Comparison of ENCODE assay signal across 8 mouse cellular contexts in the genomic region with DNA sequence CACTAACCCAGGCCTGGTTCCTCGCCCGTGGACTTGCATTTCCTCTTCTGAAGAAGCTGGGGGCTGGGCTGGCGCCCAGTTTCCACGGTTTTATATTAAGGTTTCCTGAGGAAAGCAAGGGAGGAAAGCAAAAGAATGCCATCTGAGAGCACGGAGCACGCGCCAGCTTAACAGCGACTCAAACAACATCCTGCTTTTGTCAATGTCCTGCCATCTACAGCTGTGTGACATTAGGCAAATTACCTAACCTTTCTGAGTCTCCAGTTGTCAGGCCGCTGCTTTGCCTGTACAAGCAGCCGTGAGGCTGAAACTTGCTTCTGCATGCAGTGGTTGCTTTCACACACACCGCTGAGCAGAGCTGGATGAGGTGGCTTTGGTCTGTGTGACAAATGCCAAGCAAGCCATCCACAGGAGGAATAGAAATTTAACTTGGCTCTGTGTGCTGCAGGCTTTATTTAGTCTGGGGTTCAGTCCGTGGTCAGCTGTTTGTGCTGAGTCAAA. TPM values are rescaled to one million over a fixed set of nuclear protein-coding genes. Genes with fewer than 3 reads are reported as not detected.
DNase-seq lines count a peak whose midpoint lies in the region; ATAC-seq and TF ChIP-seq lines count a peak whose summit lies in the region.

No protein-coding gene starts in this region.

- no peak for TF ChIP-seq CTCF in stomach, postnatal 0 days (IDR thresholded peaks at IDR 0.05; ENCODE audit: low read depth)

- DNase-seq in adrenal gland, adult (ENCODE audit: inconsistent age in 2 of 2, low spot score in 1 of 2): peak; percentile 42 to 66
- no peak for DNase-seq in adrenal gland, postnatal 10 days
- DNase-seq in stomach, postnatal 0 days (ENCODE audit: low spot score): no peak
- DNase-seq in lung, postnatal 10 days: peak; percentile 67
- DNase-seq in cerebellum, adult 18-20 months: no peak

- H3K27me3 ChIP-seq in stomach, embryonic 14.5 days (ENCODE audit: control insufficient read depth, insufficient read depth, low read length): no peaks in the 10 kb centered on the region
- H3K27me3 ChIP-seq in stomach, postnatal 0 days (ENCODE audit: control insufficient read depth, insufficient read depth, low read length): no peaks in the 10 kb centered on the region
- no peaks in the 10 kb centered on the region for H3K27me3 ChIP-seq in kidney, embryonic 14.5 days (ENCODE audit: control insufficient read depth, insufficient read depth, low read length)

- TF ChIP-seq EP300 in stomach, postnatal 0 days (optimal IDR thresholded peaks at IDR 0.05): no peak

- H3K4me1 ChIP-seq in stomach, embryonic 14.5 days (ENCODE audit: control insufficient read depth, insufficient read depth, low read length): peaks cover 18% of the 10 kb centered on the region
- peaks cover 3% of the 10 kb centered on the region; the same call in 1 of the 2 replicates for H3K4me1 ChIP-seq in stomach, postnatal 0 days (replicated peaks; ENCODE audit: control insufficient read depth, insufficient read depth)
- H3K4me1 ChIP-seq in kidney, embryonic 14.5 days (ENCODE audit: control insufficient read depth, insufficient read depth, low read length): peaks cover 14% of the 10 kb centered on the region

- H3K4me3 ChIP-seq in stomach, embryonic 14.5 days (ENCODE audit: low read depth, low read length): no peak overlapping the region
- no peak overlapping the region for H3K4me3 ChIP-seq in stomach, postnatal 0 days (ENCODE audit: low read depth, low read length)
- H3K4me3 ChIP-seq in kidney, embryonic 14.5 days (ENCODE audit: low read length): no peak overlapping the region

- H3K9ac ChIP-seq in stomach, embryonic 14.5 days (replicated peaks; ENCODE audit: low read depth, low read length): no peak overlapping the region
- no peak overlapping the region for H3K9ac ChIP-seq in stomach, postnatal 0 days (ENCODE audit: low read length)
- no peak overlapping the region for H3K9ac ChIP-seq in kidney, embryonic 14.5 days (ENCODE audit: low read depth, low read length)

- H3K9me3 ChIP-seq in stomach, embryonic 14.5 days (ENCODE audit: control insufficient read depth, low read depth, low read length): 0 out of 2 replicates have a peak, but pooled peaks cover 3% of the 10 kb centered on the region
- no peaks in the 10 kb centered on the region for H3K9me3 ChIP-seq in stomach, postnatal 0 days (ENCODE audit: control insufficient read depth, low read length)
- H3K9me3 ChIP-seq in kidney, embryonic 14.5 days (ENCODE audit: control insufficient read depth, low read length): no peaks in the 10 kb centered on the region

- H3K36me3 ChIP-seq in stomach, embryonic 14.5 days (ENCODE audit: control insufficient read depth, insufficient read depth, low read length): no peaks in the 10 kb centered on the region
- H3K36me3 ChIP-seq in stomach, postnatal 0 days (ENCODE audit: control insufficient read depth, insufficient read depth, low read length): no peaks in the 10 kb centered on the region
- no peaks in the 10 kb centered on the region for H3K36me3 ChIP-seq in kidney, embryonic 14.5 days (ENCODE audit: control insufficient read depth, insufficient read depth, low read length)

- 0 out of 2 replicates have a peak overlapping the region, but pooled peaks have one; percentile 7 for H3K27ac ChIP-seq in stomach, embryonic 14.5 days (ENCODE audit: low read length)
- no peak overlapping the region for H3K27ac ChIP-seq in stomach, postnatal 0 days (replicated peaks)
- peak overlapping the region; percentile 51; the same call in 1 of the 2 replicates for H3K27ac ChIP-seq in kidney, embryonic 14.5 days (ENCODE audit: low read depth, low read length)

- H3K4me2 ChIP-seq in stomach, embryonic 14.5 days (replicated peaks; ENCODE audit: low read depth, low read length): no peak overlapping the region
- no peak overlapping the region for H3K4me2 ChIP-seq in stomach, postnatal 0 days (replicated peaks; ENCODE audit: low read depth)
- no peak overlapping the region for H3K4me2 ChIP-seq in kidney, embryonic 14.5 days (replicated peaks; ENCODE audit: low read depth, low read length)

- ATAC-seq in stomach, embryonic 14.5 days (ENCODE audit: insufficient number of reproducible peaks, insufficient read depth, low FRiP score, low read depth): no peak
- ATAC-seq in stomach, postnatal 0 days (ENCODE audit: low FRiP score, low TSS enrichment): no peak
- no peak for ATAC-seq in kidney, embryonic 14.5 days (ENCODE audit: low FRiP score, low TSS enrichment)
- no peak for ATAC-seq in megakaryocyte progenitor cell, adult 5-6 weeks (replicated peaks; ENCODE audit: poor library complexity)

- 48% methylated on average over 12 of the region's 12 CpGs for WGBS in stomach, embryonic 14.5 days
- 47% methylated on average over 12 of the region's 12 CpGs for WGBS in stomach, postnatal 0 days
- WGBS in kidney, embryonic 14.5 days: 64% methylated on average over 12 of the region's 12 CpGs

RNA-seq across cellular contexts. Expression of a gene that starts 41.8 kb away (rescaled TPM):
- total RNA-seq in adrenal gland, postnatal 10 days (2021): 100 to 1,000 TPM in 1 of 2 experiments, 10 to 100 TPM in 1; 63.7 to 105 TPM
- 49.9 and 59.3 TPM in 2 replicates for polyA plus RNA-seq in stomach, embryonic 14.5 days (2014; fragmentation: Nextera tagmentation; extraction: Ambion mirVana)
- 8.4 and 9.5 TPM in 2 replicates for polyA plus RNA-seq in stomach, postnatal 0 days (2015; fragmentation: Nextera tagmentation; extraction: Ambion mirVana)
- polyA plus RNA-seq in kidney, embryonic 14.5 days (2014; fragmentation: Nextera tagmentation; extraction: Ambion mirVana): 31.3 and 54.2 TPM in 2 replicates
- 83.1 and 106 TPM in 2 replicates for total RNA-seq in megakaryocyte progenitor cell, adult 5-6 weeks (2015)
- 30.1 and 39.4 TPM in 2 replicates for total RNA-seq in megakaryocyte progenitor cell, adult 5-6 weeks (2017)

RNA-seq across cellular contexts. Expression of a gene that starts 48.8 kb away (rescaled TPM):
- not detected for total RNA-seq in adrenal gland, postnatal 10 days (2021)
- 0.36 TPM in 2 replicates for polyA plus RNA-seq in stomach, embryonic 14.5 days (2014; fragmentation: Nextera tagmentation; extraction: Ambion mirVana)
- polyA plus RNA-seq in stomach, postnatal 0 days (2015; fragmentation: Nextera tagmentation; extraction: Ambion mirVana): 0.05 TPM in 1 of 2 replicates, not detected in the other
- 0.24 and 0.92 TPM in 2 replicates for polyA plus RNA-seq in kidney, embryonic 14.5 days (2014; fragmentation: Nextera tagmentation; extraction: Ambion mirVana)
- not detected in 2 replicates for total RNA-seq in megakaryocyte progenitor cell, adult 5-6 weeks (2015)
- total RNA-seq in megakaryocyte progenitor cell, adult 5-6 weeks (2017): not detected in 2 replicates

Comparison
In these comparisons a context has a peak if more than half of its experiments do, and no peak if none do; other contexts are left out.
1. DNase-seq: peak in adrenal gland, adult (2 of 2) and lung, postnatal 10 days (single experiment); none in adrenal gland, postnatal 10 days (single experiment), stomach, postnatal 0 days (single experiment) and cerebellum, adult 18-20 months (0 of 2).